Mouse (Mus musculus) cerebellum, postnatal 25 days (tissue): ENCODE data around the gene Gm7030.
A peak's percentile ranks its signal among the peaks of the same experiment; 100 is the strongest.
"Not testable (repeated sequence)": the region's sequence is repeated elsewhere in the genome, so short reads cannot be mapped to it uniquely, and the experiment has no call there.

Experiments used
- DNase-seq, 2 experiments: peaks; one replicate each; pipeline ENCODE4 v3.0.0; 2021; ENCODE audit warnings: mixed read lengths in 2 of 2

Gene Gm7030

GRCm38 (mm10) chr17:36135421-36136231, 6.4 kb upstream of the Gm7030 start:
- DNase-seq, result not testable (repeated sequence)

- no peak for DNase-seq
These were observed 2.5 kb upstream of the Gm7030 start for GRCm38 (mm10) chr17:36131516-36132265.

- not testable (repeated sequence) for DNase-seq
These were observed 700 bp downstream of the Gm7030 start for GRCm38 (mm10) chr17:36128525-36128924.

GRCm38 (mm10) chr17:36124111-36124510, 5.1 kb downstream of the Gm7030 start:
- not testable (repeated sequence) for DNase-seq

GRCm38 (mm10) chr17:36121352-36122020, 7.7 kb downstream of the Gm7030 start, which contains the start of gene Gm19684:
TSS of gene Gm19684 (plus strand) at chr17:36121678.
- DNase-seq, result not testable (repeated sequence)

- not testable (repeated sequence) for DNase-seq
These were observed 8.4 kb downstream of the Gm7030 start for GRCm38 (mm10) chr17:36120839-36121238.

GRCm38 (mm10) chr17:36116545-36116944, 12.7 kb downstream of the Gm7030 start:
- DNase-seq, result not testable (repeated sequence)

- DNase-seq, result peak; percentile 34 to 57
These were observed 15.1 kb downstream of the Gm7030 start for GRCm38 (mm10) chr17:36113979-36114593.

- DNase-seq, result not testable (repeated sequence)
These were observed 17.7 kb downstream of the Gm7030 start for GRCm38 (mm10) chr17:36111510-36111868.

GRCm38 (mm10) chr17:36110641-36111509, 18.4 kb downstream of the Gm7030 start:
- DNase-seq, result peak; percentile 15 to 27

- not testable (repeated sequence) for DNase-seq
These were observed 19.1 kb downstream of the Gm7030 start for GRCm38 (mm10) chr17:36110129-36110528.

- DNase-seq, result not testable (repeated sequence)
These were observed 27.1 kb downstream of the Gm7030 start for GRCm38 (mm10) chr17:36102091-36102490.

- not testable (repeated sequence) for DNase-seq
These were observed 29.6 kb downstream of the Gm7030 start for GRCm38 (mm10) chr17:36099603-36100002.

GRCm38 (mm10) chr17:36093936-36094335, 35.3 kb downstream of the Gm7030 start:
- DNase-seq, result no peak

GRCm38 (mm10) chr17:36092520-36092919, 36.7 kb downstream of the Gm7030 start:
- not testable (repeated sequence) for DNase-seq

GRCm38 (mm10) chr17:36091933-36092332, 37.3 kb downstream of the Gm7030 start:
- DNase-seq, result not testable (repeated sequence)

GRCm38 (mm10) chr17:36085976-36086375, 43.2 kb downstream of the Gm7030 start:
- DNase-seq, result not testable (repeated sequence)

- peak in 1 of 2 experiments; percentile 10 for DNase-seq
These were observed 45.3 kb downstream of the Gm7030 start for GRCm38 (mm10) chr17:36083870-36084451.

- DNase-seq, result peak; percentile 14 to 18
These were observed 45.9 kb downstream of the Gm7030 start for GRCm38 (mm10) chr17:36083266-36083869.

GRCm38 (mm10) chr17:36082519-36083232, 46.5 kb downstream of the Gm7030 start:
- DNase-seq, result peak in 1 of 2 experiments; percentile 7
